Mouse (Mus musculus) kidney, adult 11 months (tissue): ENCODE results near the gene Psd.

ENCODE experiments used
- DNase-seq: peaks from one replicate; pipeline ENCODE4 v3.0.0; 2022

Psd gene

GRCm38 (mm10) chr19:46326756-46327305 is at the start of gene Psd:
TSS of gene Psd (minus strand) at chr19:46327156.
- no peak for DNase-seq

GRCm38 (mm10) chr19:46375891-46376290 is 48.9 kb upstream of the Psd start:
- no peak for DNase-seq

GRCm38 (mm10) chr19:46375489-46375888 is 48.5 kb upstream of the Psd start:
- no peak for DNase-seq

- DNase-seq, result no peak
Measured at GRCm38 (mm10) chr19:46374477-46375088, 47.6 kb upstream of the Psd start.

- peak; percentile 66 for DNase-seq
Measured at GRCm38 (mm10) chr19:46369204-46369603, 42.2 kb upstream of the Psd start.

- no peak for DNase-seq
Measured at GRCm38 (mm10) chr19:46367798-46368590, 41.0 kb upstream of the Psd start.

GRCm38 (mm10) chr19:46363294-46364009 is 36.5 kb upstream of the Psd start:
- DNase-seq, result no peak

GRCm38 (mm10) chr19:46362104-46362503 is 35.1 kb upstream of the Psd start:
- DNase-seq, result no peak

GRCm38 (mm10) chr19:46358381-46358780 is 31.4 kb upstream of the Psd start:
- DNase-seq, result no peak

- DNase-seq, result no peak
Measured at GRCm38 (mm10) chr19:46357344-46358280, 30.7 kb upstream of the Psd start.

GRCm38 (mm10) chr19:46356701-46357138 is 29.8 kb upstream of the Psd start:
- DNase-seq, result peak; percentile 92

- no peak for DNase-seq
Measured at GRCm38 (mm10) chr19:46350168-46350932, 23.4 kb upstream of the Psd start, which contains the start of gene 2310034G01Rik. TSS of gene 2310034G01Rik (minus strand) at chr19:46350302.

- DNase-seq, result no peak
Measured at GRCm38 (mm10) chr19:46349550-46349949, 22.6 kb upstream of the Psd start.

- DNase-seq, result peak; percentile 54
Measured at GRCm38 (mm10) chr19:46348761-46349458, 22.0 kb upstream of the Psd start.

GRCm38 (mm10) chr19:46347936-46348668 is 21.1 kb upstream of the Psd start:
- no peak for DNase-seq

- DNase-seq, result no peak
Measured at GRCm38 (mm10) chr19:46347146-46347545, 20.2 kb upstream of the Psd start.

- no peak for DNase-seq
Measured at GRCm38 (mm10) chr19:46344710-46345419, 17.9 kb upstream of the Psd start.

- peak; percentile 44 for DNase-seq
Measured at GRCm38 (mm10) chr19:46339287-46339971, 12.5 kb upstream of the Psd start.

- no peak for DNase-seq
Measured at GRCm38 (mm10) chr19:46338942-46339286, 12.0 kb upstream of the Psd start.
